Mouse (Mus musculus) spleen, postnatal 36 days (tissue): ENCODE measurements around the gene Pde2a.
A peak's percentile ranks its signal among the peaks of the same experiment; 100 is the strongest.

Experiments used
- DNase-seq, 2 experiments: peaks; one replicate each; pipeline ENCODE4 v3.0.0; 2022; ENCODE audit warnings: low spot score in 2 of 2, mixed read lengths in 1 of 2

Pde2a gene

GRCm38 (mm10) chr7:101453725-101454124, 32.2 kb downstream of the Pde2a start:
- no peak for DNase-seq

- DNase-seq = peak; percentile 50 to 57
Measured at GRCm38 (mm10) chr7:101454479-101454878, 33.0 kb downstream of the Pde2a start.

- DNase-seq = no peak
Measured at GRCm38 (mm10) chr7:101455141-101455540, 33.6 kb downstream of the Pde2a start.

- DNase-seq = no peak
Measured at GRCm38 (mm10) chr7:101456318-101456717, 34.8 kb downstream of the Pde2a start.

- DNase-seq = peak; percentile 69 to 71
Measured at GRCm38 (mm10) chr7:101456789-101457188, 35.3 kb downstream of the Pde2a start.

- no peak for DNase-seq
Measured at GRCm38 (mm10) chr7:101457283-101457682, 35.8 kb downstream of the Pde2a start.

- peak in 1 of 2 experiments; percentile 44 for DNase-seq
Measured at GRCm38 (mm10) chr7:101457801-101458200, 36.3 kb downstream of the Pde2a start.

- no peak for DNase-seq
Measured at GRCm38 (mm10) chr7:101458278-101458781, 36.8 kb downstream of the Pde2a start.

- DNase-seq = peak; percentile 50 to 60
Measured at GRCm38 (mm10) chr7:101459305-101459813, 37.9 kb downstream of the Pde2a start.

GRCm38 (mm10) chr7:101459923-101460607, 38.6 kb downstream of the Pde2a start:
- no peak for DNase-seq

- no peak for DNase-seq
Measured at GRCm38 (mm10) chr7:101460608-101460957, 39.1 kb downstream of the Pde2a start.

- DNase-seq = no peak
Measured at GRCm38 (mm10) chr7:101461571-101461970, 40.1 kb downstream of the Pde2a start.

- DNase-seq = peak; percentile 53 to 63
Measured at GRCm38 (mm10) chr7:101462327-101463068, 41.0 kb downstream of the Pde2a start.

GRCm38 (mm10) chr7:101463665-101464271, 42.3 kb downstream of the Pde2a start:
- no peak for DNase-seq

- DNase-seq = no peak
Measured at GRCm38 (mm10) chr7:101464927-101465326, 43.4 kb downstream of the Pde2a start.

- peak in 1 of 2 experiments; percentile 19 for DNase-seq
Measured at GRCm38 (mm10) chr7:101465392-101465791, 43.9 kb downstream of the Pde2a start.

- DNase-seq = peak; percentile 79 to 81
Measured at GRCm38 (mm10) chr7:101465850-101466580, 44.5 kb downstream of the Pde2a start.

- peak in 1 of 2 experiments; percentile 34 for DNase-seq
Measured at GRCm38 (mm10) chr7:101466581-101467081, 45.1 kb downstream of the Pde2a start.

GRCm38 (mm10) chr7:101471423-101471822, 49.9 kb downstream of the Pde2a start:
- no peak for DNase-seq

- no peak for DNase-seq
Measured at GRCm38 (mm10) chr7:101471968-101472480, 50.5 kb downstream of the Pde2a start.
